22 mouse cellular contexts compared by ENCODE assay signal in genomic region chr1:156750261-156750660, GRCm38 (mm10). TPM values are rescaled to one million over a fixed set of nuclear protein-coding genes. Genes with fewer than 3 reads are reported as not detected.
A peak's percentile ranks its signal among the peaks of the same experiment; 100 is the strongest.
DNase-seq lines count a peak whose midpoint lies in the region; ATAC-seq and TF ChIP-seq lines count a peak whose summit lies in the region.
"Had no signal": no experiment of that assay in that cellular context is flagged by ENCODE, and none has a peak within 500 bp of the region (broad histone marks: within the 10 kb centered on the region; RNA-seq: fewer than 3 reads in every experiment).

No protein-coding gene starts in this region.

- no peak overlapping the region for H3K9ac ChIP-seq in heart, embryonic 11.5 days (ENCODE audit: low read depth, low read length)
- H3K9ac ChIP-seq in neural tube, embryonic 11.5 days (ENCODE audit: low read length) = no peak overlapping the region
- peak overlapping the region; percentile 23 for H3K9ac ChIP-seq in liver, embryonic 12.5 days
- H3K9ac ChIP-seq in midbrain, postnatal 0 days (replicated peaks; ENCODE audit: low read length, poor library complexity, severe bottlenecking) = no peak overlapping the region
- H3K9ac ChIP-seq: heart, embryonic 13.5 days; limb, embryonic 15.5 days had no signal

- H3K27ac ChIP-seq in heart, embryonic 11.5 days (ENCODE audit: low read depth, low read length) = peak overlapping the region; percentile 57; the same call in 1 of the 2 replicates
- 0 out of 2 replicates have a peak overlapping the region, but pooled peaks have one; percentile 8 for H3K27ac ChIP-seq in neural tube, embryonic 11.5 days (ENCODE audit: low read depth, low read length)
- H3K27ac ChIP-seq in liver, embryonic 12.5 days = peak overlapping the region; percentile 78
- no peak overlapping the region for H3K27ac ChIP-seq in midbrain, postnatal 0 days (ENCODE audit: low read depth, low read length)
- H3K27ac ChIP-seq: gastrocnemius, adult 2 months; heart, embryonic 13.5 days; hindbrain, postnatal 0 days; limb, embryonic 15.5 days had no signal

- peaks cover 12% of the 10 kb centered on the region for H3K4me1 ChIP-seq in heart, embryonic 11.5 days (ENCODE audit: control insufficient read depth, insufficient read depth, low read length)
- H3K4me1 ChIP-seq in neural tube, embryonic 11.5 days (ENCODE audit: control insufficient read depth, insufficient read depth, low read length) = peaks cover 28% of the 10 kb centered on the region
- H3K4me1 ChIP-seq in liver, embryonic 12.5 days = peaks cover 84% of the 10 kb centered on the region
- H3K4me1 ChIP-seq in midbrain, postnatal 0 days (ENCODE audit: insufficient read depth, low read length) = peaks cover 6% of the 10 kb centered on the region

- DNase-seq in heart, adult 11 months = no peak
- DNase-seq in neural tube, embryonic 11.5 days (ENCODE audit: low spot score) = no peak
- no peak for DNase-seq in neural tube, embryonic 10.5 days (ENCODE audit: extremely low spot score, low spot score)
- no peak for DNase-seq in ovary, postnatal 10 days (ENCODE audit: low spot score)
- no peak for DNase-seq in midbrain, postnatal 0 days (ENCODE audit: low spot score)
- DNase-seq: adrenal gland, postnatal 10 days; cerebellum, adult 2 months; cerebellum, postnatal 25 days; gastrocnemius, adult 2 months; heart, postnatal 14 days; kidney, adult 9 months; kidney, postnatal 14 days; layer of hippocampus, postnatal 36 days; lung, postnatal 4 days; right cerebral cortex, postnatal 14 days had no signal

- H3K27me3 ChIP-seq in heart, embryonic 11.5 days (ENCODE audit: control insufficient read depth, insufficient read depth, low read length) = no peaks in the 10 kb centered on the region
- no peaks in the 10 kb centered on the region for H3K27me3 ChIP-seq in neural tube, embryonic 11.5 days (ENCODE audit: control insufficient read depth, insufficient read depth, low read length)
- H3K27me3 ChIP-seq in liver, embryonic 12.5 days (replicated peaks) = peaks cover 4% of the 10 kb centered on the region; the same call in 1 of the 2 replicates
- H3K27me3 ChIP-seq in midbrain, postnatal 0 days (ENCODE audit: insufficient read depth, low read length) = no peaks in the 10 kb centered on the region
- H3K27me3 ChIP-seq: heart, embryonic 13.5 days; limb, embryonic 15.5 days had no signal

- no peaks in the 10 kb centered on the region for H3K36me3 ChIP-seq in heart, embryonic 11.5 days (ENCODE audit: control insufficient read depth, insufficient read depth, low read length)
- no peaks in the 10 kb centered on the region for H3K36me3 ChIP-seq in neural tube, embryonic 11.5 days (ENCODE audit: control insufficient read depth, insufficient read depth, low read length)
- H3K36me3 ChIP-seq in liver, embryonic 12.5 days = no peaks in the 10 kb centered on the region
- H3K36me3 ChIP-seq in midbrain, postnatal 0 days (ENCODE audit: insufficient read depth, low read length) = no peaks in the 10 kb centered on the region
- H3K36me3 ChIP-seq: heart, embryonic 13.5 days; limb, embryonic 15.5 days had no signal

- WGBS in heart, embryonic 11.5 days (ENCODE audit: insufficient replicate concordance) = 34% methylated on average over 4 of the region's 4 CpGs
- 31% methylated on average over 4 of the region's 4 CpGs for WGBS in neural tube, embryonic 11.5 days
- 41% methylated on average over 4 of the region's 4 CpGs for WGBS in liver, embryonic 12.5 days (ENCODE audit: insufficient replicate concordance)
- WGBS in midbrain, postnatal 0 days = 59% methylated on average over 4 of the region's 4 CpGs

- no peak overlapping the region for H3K4me2 ChIP-seq in heart, embryonic 11.5 days
- H3K4me2 ChIP-seq in neural tube, embryonic 11.5 days (ENCODE audit: low read depth) = no peak overlapping the region
- H3K4me2 ChIP-seq in liver, embryonic 12.5 days = peak overlapping the region; percentile 43
- H3K4me2 ChIP-seq in midbrain, postnatal 0 days (ENCODE audit: low read depth, low read length, poor library complexity, severe bottlenecking) = no peak overlapping the region
- H3K4me2 ChIP-seq: heart, embryonic 13.5 days; limb, embryonic 15.5 days had no signal

- ATAC-seq in heart, embryonic 11.5 days (replicated peaks; ENCODE audit: insufficient number of reproducible peaks, low FRiP score, low TSS enrichment) = peak; percentile 52
- no peak for ATAC-seq in neural tube, embryonic 11.5 days (ENCODE audit: insufficient read depth, low FRiP score, low TSS enrichment)
- ATAC-seq in liver, embryonic 12.5 days = peak; percentile 34
- no peak for ATAC-seq in midbrain, postnatal 0 days (ENCODE audit: low FRiP score)
- ATAC-seq: activated CD4-positive, CD25-positive, alpha-beta regulatory T cell, adult 4 months; hindbrain, postnatal 0 days; intestine, embryonic 16.5 days had no signal

- no peaks in the 10 kb centered on the region for H3K9me3 ChIP-seq in heart, embryonic 11.5 days (replicated peaks; ENCODE audit: control insufficient read depth, low read length)
- no peaks in the 10 kb centered on the region for H3K9me3 ChIP-seq in neural tube, embryonic 11.5 days (ENCODE audit: control insufficient read depth, low read length)
- no peaks in the 10 kb centered on the region for H3K9me3 ChIP-seq in liver, embryonic 12.5 days (replicated peaks)
- no peaks in the 10 kb centered on the region for H3K9me3 ChIP-seq in midbrain, postnatal 0 days (ENCODE audit: low read length)
- H3K9me3 ChIP-seq: heart, embryonic 13.5 days; limb, embryonic 15.5 days had no signal

- H3K4me3 ChIP-seq in heart, embryonic 11.5 days (ENCODE audit: low read depth, low read length) = no peak overlapping the region
- no peak overlapping the region for H3K4me3 ChIP-seq in neural tube, embryonic 11.5 days (ENCODE audit: low read depth, low read length)
- H3K4me3 ChIP-seq in liver, embryonic 12.5 days = no peak overlapping the region
- no peak overlapping the region for H3K4me3 ChIP-seq in midbrain, postnatal 0 days (ENCODE audit: low read depth, low read length)
- H3K4me3 ChIP-seq: gastrocnemius, adult 2 months; heart, embryonic 13.5 days; limb, embryonic 15.5 days had no signal

- TF ChIP-seq CTCF in midbrain, postnatal 0 days (IDR thresholded peaks at IDR 0.05) = no peak

RNA-seq across cellular contexts. Expression of gene Fam20b, which starts 31.4 kb away (rescaled TPM):
- 22.4 and 27.5 TPM in 2 replicates for polyA plus RNA-seq in heart, embryonic 11.5 days (2014; fragmentation: Nextera tagmentation; extraction: Ambion mirVana)
- polyA plus RNA-seq in neural tube, embryonic 11.5 days (2014; fragmentation: Nextera tagmentation; extraction: Ambion mirVana) = 25.7 and 29.7 TPM in 2 replicates
- polyA plus RNA-seq in liver, embryonic 12.5 days (2016; fragmentation: Nextera tagmentation; extraction: Ambion mirVana) = 15.5 and 17.1 TPM in 2 replicates
- 69.9 and 74.3 TPM in 2 replicates for total RNA-seq in midbrain, postnatal 0 days (2014; rRNA removed)
- 30.0 and 32.3 TPM in 2 replicates for polyA plus RNA-seq in midbrain, postnatal 0 days (2015; fragmentation: Nextera tagmentation; extraction: Ambion mirVana)

Comparison
In these comparisons a context has a peak if more than half of its experiments do, and no peak if none do; other contexts are left out.
1. ATAC-seq: peak in heart, embryonic 11.5 days (single experiment) and liver, embryonic 12.5 days (single experiment); none in neural tube, embryonic 11.5 days (single experiment) and midbrain, postnatal 0 days (single experiment).